Mouse (Mus musculus) cerebellum, adult 9-10 months (tissue): ENCODE measurements around the gene Zwint.

Experiments used
- DNase-seq: peaks from one replicate; pipeline ENCODE4 v3.0.0; 2022

The Zwint gene

GRCm38 (mm10) chr10:72654270-72655016, at the start of gene Zwint:
Zwint (plus strand) TSS chr10:72654845.
- peak; percentile 98 for DNase-seq

GRCm38 (mm10) chr10:72613125-72613915, 41.3 kb upstream of the Zwint start:
- DNase-seq: no peak

GRCm38 (mm10) chr10:72616153-72616552, 38.5 kb upstream of the Zwint start:
- no peak for DNase-seq

GRCm38 (mm10) chr10:72620527-72620926, 34.1 kb upstream of the Zwint start:
- no peak for DNase-seq

- DNase-seq: peak; percentile 1
Measured at GRCm38 (mm10) chr10:72623561-72623960, 31.1 kb upstream of the Zwint start.

- no peak for DNase-seq
Measured at GRCm38 (mm10) chr10:72634125-72634524, 20.5 kb upstream of the Zwint start.

DNA sequence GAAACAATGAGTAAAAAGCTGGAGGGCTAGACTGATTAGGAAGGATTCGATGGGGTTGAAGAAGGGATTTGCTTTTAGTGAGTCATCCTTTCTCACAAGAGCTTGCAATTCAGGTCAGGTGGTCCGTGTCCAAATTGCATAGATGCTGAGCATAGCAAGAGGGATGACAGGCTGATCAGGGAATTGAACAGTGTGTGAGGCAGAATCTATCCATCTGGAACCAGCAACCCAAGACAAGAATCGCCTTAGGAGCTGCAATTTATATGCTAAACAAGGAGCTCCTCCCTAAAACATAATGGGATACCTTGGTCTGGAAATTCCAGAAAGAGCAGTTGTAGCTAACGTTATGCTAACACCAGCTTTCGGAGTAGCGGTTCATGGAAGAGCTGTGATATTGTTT, 3.8 kb upstream of the Zwint start:
- no peak for DNase-seq

- DNase-seq: no peak
Measured at GRCm38 (mm10) chr10:72653797-72654196, 848 bp upstream of the Zwint start.

GRCm38 (mm10) chr10:72655017-72655509, 418 bp downstream of the Zwint start:
- peak; percentile 60 for DNase-seq

DNA sequence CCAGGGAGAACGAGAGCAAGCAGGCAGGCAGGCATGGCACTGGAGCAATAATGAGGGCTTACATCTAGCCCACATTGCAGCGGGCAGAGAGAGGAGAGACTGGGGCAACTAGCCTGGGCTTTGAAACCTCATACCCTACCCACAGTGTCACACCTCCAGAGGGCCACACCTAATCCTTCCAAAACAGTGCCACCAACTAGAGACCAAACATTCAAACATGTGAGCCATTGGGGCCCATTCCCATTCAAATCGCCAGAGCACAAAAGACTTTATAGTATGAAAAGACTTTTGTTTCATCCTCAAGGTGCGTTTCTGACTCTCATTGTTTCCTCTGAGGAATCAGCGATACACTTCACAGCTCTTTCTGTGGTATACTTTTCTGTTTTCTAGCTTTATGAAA, 4.6 kb downstream of the Zwint start:
- no peak for DNase-seq

GRCm38 (mm10) chr10:72660350-72660749, 5.7 kb downstream of the Zwint start:
- DNase-seq: no peak

- DNase-seq: no peak
Measured at GRCm38 (mm10) chr10:72667856-72668255, 13.2 kb downstream of the Zwint start.

- DNase-seq: no peak
Measured at GRCm38 (mm10) chr10:72669086-72669485, 14.4 kb downstream of the Zwint start.

GRCm38 (mm10) chr10:72675971-72676370, 21.3 kb downstream of the Zwint start:
- DNase-seq: no peak

DNA sequence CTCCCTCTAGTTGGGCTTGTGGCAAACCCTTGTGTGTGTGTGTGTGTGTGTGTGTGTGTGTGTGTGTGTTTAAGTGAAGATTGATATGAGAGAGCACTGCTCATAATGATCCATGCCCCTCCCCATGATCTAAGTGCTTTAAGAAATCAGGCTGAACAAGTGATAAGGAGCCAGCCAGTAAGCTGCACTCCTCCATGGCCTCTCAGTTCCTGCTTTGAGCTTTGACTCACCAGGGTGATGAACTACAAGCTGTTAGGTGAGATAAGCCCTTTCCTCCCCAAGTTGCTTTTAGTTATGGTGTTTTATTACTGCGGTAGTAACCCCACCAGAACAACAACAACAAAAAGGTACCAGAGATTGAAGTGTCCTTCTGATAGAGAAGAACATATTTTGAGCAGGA, 21.9 kb downstream of the Zwint start:
- DNase-seq: no peak

- no peak for DNase-seq
Measured at GRCm38 (mm10) chr10:72679086-72679485, 24.4 kb downstream of the Zwint start.

- DNase-seq: no peak
Measured at GRCm38 (mm10) chr10:72701092-72701491, 46.4 kb downstream of the Zwint start.

DNA sequence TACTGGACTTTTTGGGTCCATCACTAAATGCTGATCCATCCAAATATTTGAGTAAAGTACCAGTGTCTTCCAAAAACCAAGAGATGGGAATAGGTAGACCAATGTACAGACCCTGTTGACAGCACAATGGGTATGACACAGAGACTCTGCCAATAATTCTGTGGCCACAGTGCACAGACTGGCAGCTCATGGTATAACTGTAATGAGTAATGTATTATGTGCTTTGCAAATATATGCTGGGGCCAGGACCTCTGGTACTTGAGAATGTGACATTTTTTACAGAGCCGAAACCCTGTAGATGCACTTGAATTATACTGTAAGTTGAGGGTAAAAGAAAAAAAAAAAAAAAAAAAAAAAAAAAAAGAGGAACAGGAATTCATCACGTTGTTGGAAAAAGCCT, 59.1 kb downstream of the Zwint start:
- DNase-seq: no peak
